Mouse (Mus musculus) inflammation-experienced regulatory T-cells, adult 16 weeks (primary cell): ENCODE measurements around the gene Gnpnat1. TPM values are rescaled to one million over a fixed set of nuclear protein-coding genes. Genes with fewer than 3 reads are reported as not detected.

Experiments used
- polyA plus RNA-seq: library from polyadenylated mRNA; unstranded; fragments of 100-300 nt; shearing (Covaris generic); gene quantifications from one replicate; pipeline ENCODE4 v1.2.1, GENCODE M21; 2017

The Gnpnat1 gene
- 79.7 TPM for polyA plus RNA-seq

GRCm38 (mm10) chr14:45404813-45405212, at the start of gene Gnpnat1:
Gene Gnpnat1 (minus strand): TSS chr14:45404913.

DNA sequence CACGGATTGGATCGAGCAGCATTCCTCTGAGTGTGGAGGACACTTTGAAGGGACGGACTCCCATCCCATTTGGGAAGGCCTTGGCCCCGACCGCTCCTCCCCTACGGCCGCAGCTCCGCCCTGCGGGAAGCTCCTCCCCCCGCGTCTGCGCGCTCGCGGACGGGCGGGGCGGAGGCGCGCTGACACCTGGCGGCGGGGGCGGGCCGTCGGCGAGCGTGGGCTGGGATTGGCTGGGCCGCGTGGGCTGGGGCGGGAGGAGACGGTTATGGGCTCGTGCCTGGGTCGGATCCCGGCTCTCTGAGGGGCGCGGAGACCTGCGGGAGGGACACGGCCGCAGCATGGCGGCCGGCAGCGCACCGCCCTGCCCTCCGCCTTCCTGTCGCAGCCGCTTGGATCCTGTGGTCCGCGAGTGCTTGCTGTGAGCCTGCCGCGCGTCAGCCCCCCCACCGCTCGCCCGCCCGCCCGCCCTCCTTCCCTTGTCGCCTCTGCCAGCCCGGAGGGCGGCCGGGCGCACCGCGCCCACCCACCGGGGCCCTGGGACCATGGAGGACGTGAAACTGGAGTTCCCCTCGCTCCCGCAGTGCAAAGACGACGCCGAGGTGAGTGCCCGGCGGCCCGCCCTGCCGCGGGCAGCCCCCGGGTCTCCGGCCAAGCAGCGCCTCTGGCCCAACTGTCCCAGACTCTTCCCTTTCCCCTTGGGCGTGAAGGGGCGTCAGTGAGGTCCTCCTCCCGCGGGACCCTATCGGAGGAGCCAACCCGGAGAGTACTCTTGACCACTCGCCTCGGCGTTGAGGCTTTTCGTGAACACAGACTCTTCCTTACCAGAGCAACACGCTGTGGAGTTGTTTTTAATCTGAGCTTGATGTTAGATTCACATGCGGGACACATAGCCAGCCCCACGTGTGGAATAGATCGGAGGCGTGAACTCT, 53.5 kb downstream of the Gnpnat1 start, which contains the start of gene Styx:
Styx (plus strand) TSS at position 163 of the 929 bp plus-strand sequence.

GRCm38 (mm10) chr14:45329589-45330181, 75.0 kb downstream of the Gnpnat1 start, which contains the start of gene Psmc6:
Gene Psmc6 (plus strand): TSS chr14:45329788.

Other genes starting within 250 kb of the Gnpnat1 start
- gene Gpr137c, start 185.2 kb downstream of the Gnpnat1 start, polyA plus RNA-seq = 0.20 TPM
- 18.0 TPM for gene Txndc16, start 184.6 kb downstream of the Gnpnat1 start, polyA plus RNA-seq
- 18.8 TPM for gene Ero1l, start 86.1 kb downstream of the Gnpnat1 start, polyA plus RNA-seq
- gene Psmc6, start 75.1 kb downstream of the Gnpnat1 start, polyA plus RNA-seq = 164 TPM
- gene Styx, start 53.8 kb downstream of the Gnpnat1 start, polyA plus RNA-seq = 5.5 TPM
- not detected for gene Fermt2, start 125.2 kb upstream of the Gnpnat1 start, polyA plus RNA-seq